Mouse (Mus musculus) ovary, postnatal 10 days (tissue): Measurements from ENCODE around the gene Slc38a4.

ENCODE experiments used
- DNase-seq: peaks from one replicate; pipeline ENCODE4 v3.0.0; 2022; ENCODE audit warnings: low spot score

Slc38a4 gene

DNA sequence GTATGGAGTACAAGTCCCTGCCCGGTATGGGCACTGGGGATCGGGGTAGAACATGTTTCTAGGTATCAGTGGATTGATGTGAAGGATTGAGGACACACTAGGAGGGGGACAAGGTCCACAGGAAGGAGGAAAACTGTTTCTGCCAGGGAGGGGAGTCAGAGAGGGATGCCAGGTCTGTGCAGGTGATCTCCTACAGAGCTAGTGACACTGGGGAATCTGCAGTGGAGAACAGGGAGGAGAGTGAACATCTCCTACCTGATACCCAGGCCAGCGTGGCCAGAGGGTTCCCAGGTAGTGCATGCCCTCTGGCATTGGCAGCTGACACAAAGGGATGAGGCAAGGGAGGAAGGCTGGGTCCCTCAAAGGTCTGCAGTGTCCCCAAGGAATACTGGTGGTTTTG, 89.4 kb downstream of the Slc38a4 start:
- no peak for DNase-seq

DNA sequence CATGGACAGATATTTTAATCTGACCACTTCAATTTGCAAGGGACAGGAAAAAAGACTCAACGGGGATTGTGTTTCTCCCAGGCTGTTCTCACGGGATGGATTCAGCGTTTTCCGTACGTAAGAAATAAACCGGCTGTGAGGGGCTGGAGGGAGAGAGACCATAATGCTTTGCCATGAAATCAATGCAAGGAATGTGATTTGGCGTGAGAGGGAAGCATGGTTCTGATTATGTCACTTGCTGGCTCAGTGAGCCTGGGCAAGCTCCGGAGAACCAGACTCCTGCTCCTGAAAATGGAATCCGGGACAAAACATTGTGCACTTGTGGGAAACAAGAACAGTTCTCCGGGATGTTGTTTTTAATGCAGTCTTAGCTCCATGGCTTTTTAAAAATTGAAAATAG, 92.0 kb downstream of the Slc38a4 start:
- DNase-seq: no peak

DNA sequence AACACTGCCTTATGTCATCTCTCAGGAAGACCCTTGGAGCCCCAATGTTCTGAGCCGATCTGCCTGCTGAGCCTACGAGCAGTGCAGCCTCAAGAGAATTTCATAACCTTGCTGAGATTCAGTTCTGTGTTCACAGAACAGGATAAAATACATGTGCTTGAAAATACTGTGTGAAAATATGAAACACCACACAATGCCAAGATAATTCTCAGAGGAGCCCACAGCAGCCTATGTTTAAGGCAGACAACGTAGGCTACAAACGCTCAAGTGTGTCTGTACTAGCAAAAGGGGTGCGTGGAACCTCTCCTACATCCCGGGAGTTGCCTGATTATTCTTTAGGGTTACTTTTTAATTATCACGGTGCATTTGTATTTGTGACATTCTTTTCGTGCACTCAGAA, 92.4 kb downstream of the Slc38a4 start:
- no peak for DNase-seq

DNA sequence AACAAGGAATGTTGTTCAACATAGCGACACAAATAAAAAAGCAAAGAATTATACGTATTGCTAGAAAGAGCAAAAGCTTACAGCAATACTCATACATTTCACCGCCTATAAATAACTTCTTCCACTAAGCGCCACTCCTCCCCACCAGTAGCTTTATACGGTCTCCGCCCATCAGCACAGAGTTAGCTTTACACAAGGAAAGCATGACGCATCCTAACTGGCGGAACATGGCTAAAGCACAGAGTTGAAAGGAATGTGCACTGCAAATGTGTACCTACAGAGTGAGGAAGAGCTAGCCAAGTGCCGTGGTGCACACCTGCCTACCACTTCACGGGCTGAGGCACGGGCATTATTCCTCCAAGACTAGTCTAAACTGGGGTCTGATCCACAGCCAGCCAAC, 95.4 kb downstream of the Slc38a4 start:
- DNase-seq: no peak

DNA sequence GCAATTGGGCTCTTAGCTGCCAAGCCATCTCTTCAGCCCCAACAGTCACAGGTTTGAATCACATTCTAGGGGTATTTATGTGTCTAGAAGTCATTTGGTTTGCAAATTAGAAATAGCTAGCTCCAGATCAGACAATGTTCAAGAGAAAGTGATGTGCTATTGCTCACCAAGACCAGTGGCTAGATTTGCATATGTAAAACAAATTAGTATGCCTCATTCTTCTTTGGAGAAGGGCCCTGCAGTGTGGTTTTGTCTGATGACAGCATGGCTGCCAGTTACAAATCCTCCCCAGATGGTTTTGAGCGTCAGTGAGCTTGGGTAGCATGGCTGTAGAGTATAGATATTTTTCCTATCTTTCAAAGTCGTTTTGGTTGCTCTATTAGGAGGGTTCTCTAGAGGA, 96.5 kb downstream of the Slc38a4 start:
- no peak for DNase-seq

DNA sequence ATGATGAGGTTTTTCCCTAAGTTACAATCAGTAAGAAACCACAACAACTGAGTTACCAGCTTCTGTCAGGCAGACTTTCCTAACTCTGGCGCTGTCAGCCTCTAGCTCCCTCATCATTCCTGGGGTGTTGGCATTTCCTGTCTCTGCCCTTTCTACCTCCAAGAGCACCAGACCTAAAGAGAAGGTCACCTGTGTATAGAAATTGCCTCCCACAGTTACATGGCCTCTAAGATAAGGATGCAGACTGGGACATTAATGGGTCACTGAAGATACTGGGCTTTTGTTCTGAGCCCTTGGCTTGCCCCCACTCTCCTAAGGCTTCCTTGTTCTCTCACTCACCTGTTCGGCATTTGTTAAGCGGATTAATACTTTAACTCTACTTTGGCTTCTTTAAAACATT, 99.1 kb downstream of the Slc38a4 start:
- no peak for DNase-seq

DNA sequence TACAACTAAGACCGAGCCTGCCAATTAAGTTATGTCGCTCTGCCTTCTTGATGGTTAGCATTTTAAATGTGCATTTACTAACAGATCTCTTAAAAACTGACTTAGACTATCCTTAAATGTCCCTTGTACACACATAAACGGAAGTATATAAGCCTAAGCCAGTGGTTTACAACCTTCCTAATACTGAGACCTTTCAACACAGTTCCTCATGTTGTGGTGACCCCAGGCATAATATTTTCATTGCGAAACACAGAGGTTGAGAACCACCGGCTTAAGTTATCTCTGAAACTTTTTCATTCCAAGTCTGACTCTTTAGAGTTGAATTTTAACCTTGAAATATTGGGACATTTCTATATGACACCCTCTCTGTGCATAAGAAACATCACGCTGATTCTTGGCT, 101.4 kb downstream of the Slc38a4 start:
- no peak for DNase-seq

DNA sequence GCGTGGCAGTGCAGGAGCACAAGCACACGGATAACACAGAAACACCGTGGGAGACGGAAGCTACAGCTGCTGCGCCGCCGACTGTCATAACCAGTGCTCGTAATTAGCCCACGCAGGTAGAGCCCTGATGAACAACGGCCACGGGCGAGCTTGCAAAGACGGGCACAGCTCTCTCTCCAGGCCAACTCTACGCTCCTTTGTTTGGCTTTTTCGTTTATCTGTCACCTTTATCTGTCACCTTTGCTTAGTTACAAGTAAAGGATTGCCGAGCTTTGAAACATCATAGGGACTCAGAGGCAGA, 101.9 kb downstream of the Slc38a4 start:
- DNase-seq: no peak

DNA sequence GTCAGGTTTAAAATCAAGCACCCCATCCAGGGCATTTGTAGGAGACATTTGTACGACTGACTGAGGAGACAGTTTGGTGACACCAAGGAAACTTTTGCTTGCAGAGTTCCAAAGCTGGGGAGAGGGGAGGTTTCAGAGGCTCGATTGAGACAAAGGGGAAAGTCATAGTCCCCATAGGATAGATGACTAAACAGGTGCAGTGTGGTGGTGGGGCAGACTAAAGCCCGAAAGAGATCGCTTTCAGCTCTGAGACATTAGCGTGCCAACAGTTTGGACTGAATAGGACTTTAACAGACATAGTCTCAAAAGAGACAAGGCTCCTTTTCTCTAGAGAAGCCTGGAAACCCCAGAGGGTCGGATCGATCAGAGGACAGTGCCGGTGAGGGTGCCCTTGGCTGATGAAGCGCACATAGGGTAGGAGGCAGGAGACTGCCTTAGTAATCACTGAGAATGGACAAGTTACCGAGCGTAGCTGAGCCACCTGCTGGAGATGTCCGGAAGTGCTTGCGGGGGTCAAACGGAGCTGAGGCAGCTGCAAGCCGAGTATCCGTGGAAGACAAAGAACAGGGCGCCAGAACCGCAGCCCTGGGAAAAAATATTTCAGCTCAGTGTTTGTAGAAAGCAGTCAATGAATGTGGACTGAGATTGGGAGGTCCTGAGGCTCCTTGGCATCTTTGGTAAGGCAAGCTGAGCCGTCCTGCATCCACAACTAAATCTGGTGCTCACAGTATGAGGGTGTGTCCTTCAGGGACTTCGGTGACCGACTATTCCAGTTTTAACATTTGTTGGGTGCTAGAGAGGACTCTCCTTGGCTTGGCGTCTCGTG, 102.4 kb downstream of the Slc38a4 start:
- peak; percentile 35 for DNase-seq

DNA sequence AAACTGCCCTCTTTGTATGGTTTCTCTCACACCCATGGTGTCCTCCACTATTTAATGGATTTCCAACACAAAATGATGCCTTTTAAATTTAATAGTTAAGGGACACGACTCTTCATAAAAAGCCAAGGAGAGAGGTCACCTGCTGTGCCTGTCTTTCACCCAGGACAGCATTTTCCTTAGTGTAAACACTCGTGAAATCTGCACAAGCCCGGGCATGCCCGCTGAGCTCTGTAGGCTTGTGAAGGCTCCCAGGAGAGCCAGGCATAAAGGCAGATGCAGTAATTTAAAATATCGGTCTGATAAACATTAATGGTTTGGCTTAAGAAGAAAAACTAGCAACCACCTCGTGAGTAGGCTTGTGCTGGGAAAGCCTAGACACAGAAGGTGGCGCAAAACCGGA, 103.3 kb downstream of the Slc38a4 start:
- no peak for DNase-seq

DNA sequence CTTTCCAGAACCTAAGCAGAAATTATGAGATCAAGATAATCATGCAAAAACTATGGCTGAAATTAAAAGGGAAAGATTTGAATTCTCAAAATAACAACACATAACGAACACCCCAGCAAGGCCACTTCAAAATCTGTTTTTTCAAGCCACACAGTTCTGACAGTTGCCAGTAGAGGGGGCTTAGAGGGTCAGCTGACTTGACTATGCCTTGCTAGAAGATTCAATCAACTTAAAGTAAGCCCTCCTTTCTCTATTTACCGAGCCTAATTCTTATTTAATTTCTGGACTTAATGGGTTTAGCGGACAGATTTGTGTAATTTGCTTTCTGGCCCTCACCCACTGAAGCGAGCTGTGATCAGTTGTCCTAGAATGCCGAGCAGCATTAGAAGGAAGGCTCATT, 104.0 kb downstream of the Slc38a4 start:
- no peak for DNase-seq

DNA sequence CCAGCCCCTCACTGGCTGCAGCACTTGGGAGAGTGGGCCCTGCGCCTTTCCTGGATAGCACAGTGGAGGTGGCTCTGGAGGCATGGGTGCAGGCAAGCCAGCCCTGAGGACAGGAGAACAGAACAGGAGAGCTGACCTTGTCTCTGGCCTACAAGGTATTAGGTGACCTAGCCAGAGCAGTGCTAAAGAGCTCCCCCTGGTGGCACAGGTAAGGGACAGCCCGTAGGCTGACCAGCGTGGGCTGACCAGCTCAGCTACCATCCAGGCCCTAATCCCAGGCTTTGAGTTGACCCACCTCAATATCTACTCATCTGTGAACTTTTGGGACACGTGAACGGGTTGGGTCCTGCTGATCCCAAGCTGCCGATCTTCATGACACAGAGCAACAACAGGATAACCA, 107.3 kb downstream of the Slc38a4 start:
- DNase-seq: no peak
